Mouse (Mus musculus) T-helper 1 cell (primary cell): ENCODE measurements around the gene Mcrip2.

ENCODE experiments used
- in situ Hi-C: fragments of 300-600 bp; cut with MboI, MseI; formaldehyde crosslinking; loops from one replicate; pipeline ENCODE4 v1.15.1; 2025; ENCODE audit warnings: high pct_unique_total_duplicates

Mcrip2 gene

DNA sequence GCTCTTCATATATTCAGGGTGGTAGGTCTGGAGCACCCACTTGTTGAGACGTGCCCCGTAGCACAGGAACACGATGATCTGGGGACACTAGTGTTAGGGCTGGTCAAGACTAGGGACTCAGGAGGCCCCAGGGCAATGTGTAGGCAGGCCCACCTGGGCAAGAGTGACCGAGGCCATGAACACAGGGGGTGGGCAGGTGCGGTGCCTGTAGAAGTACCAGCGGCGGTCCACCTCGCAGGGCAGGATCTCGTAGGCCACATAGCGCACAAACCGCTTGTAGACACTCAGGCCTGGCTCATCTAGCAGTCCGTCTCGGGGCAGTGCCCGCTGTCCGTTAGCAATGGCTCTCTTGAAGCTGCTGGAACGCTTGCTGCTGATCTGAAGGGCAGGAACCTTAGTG is 32.7 kb downstream of the Mcrip2 start:
- in situ Hi-C loops = loop anchor here (10.0 kb wide), 1 partner anchor 821 kb away; the partner anchor contains the start of genes Cramp1l and Ift140

- in situ Hi-C loops = loop anchor here (10.0 kb wide), 1 partner anchor 820 kb away; the partner anchor contains the start of genes Cramp1l and Ift140
Measured at GRCm38 (mm10) chr17:25835301-25835700, 33.3 kb downstream of the Mcrip2 start.

DNA sequence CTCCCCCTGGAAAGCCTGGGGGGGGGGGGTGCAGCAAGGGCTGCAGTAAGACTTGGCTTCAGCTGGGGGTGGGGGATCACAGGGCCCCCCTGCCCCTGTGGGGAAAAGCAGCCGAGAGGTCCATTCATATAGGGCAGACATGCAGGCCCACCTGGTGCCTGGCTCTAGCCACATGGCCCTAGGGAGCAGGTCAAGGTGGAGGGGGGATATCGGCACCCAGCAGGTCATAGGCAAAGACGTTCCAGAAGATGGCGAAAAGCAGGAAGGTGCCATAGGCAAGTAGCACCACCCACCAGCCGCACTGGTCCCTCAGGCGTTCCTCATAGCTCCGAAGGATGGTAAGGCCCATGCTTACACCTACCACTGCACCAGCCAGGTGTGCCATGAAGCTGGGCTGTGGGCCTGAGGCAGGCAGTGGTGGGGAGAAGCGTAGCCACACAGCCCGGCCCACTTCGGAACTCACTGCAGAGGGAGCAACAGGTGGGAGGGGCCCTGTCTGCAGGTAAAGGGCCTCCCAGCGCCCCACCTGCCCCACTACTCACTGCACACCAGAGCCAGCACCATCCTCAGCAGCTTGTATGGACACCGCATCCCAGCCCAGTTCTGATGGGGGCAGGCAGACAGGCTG is 33.9 kb downstream of the Mcrip2 start:
- in situ Hi-C loops = loop anchor here (10.0 kb wide), 1 partner anchor 820 kb away; the partner anchor contains the start of genes Cramp1l and Ift140

GRCm38 (mm10) chr17:25833961-25834594 is 34.5 kb downstream of the Mcrip2 start:
- in situ Hi-C loops = loop anchor here (10.0 kb wide), 1 partner anchor 819 kb away; the partner anchor contains the start of genes Cramp1l and Ift140

DNA sequence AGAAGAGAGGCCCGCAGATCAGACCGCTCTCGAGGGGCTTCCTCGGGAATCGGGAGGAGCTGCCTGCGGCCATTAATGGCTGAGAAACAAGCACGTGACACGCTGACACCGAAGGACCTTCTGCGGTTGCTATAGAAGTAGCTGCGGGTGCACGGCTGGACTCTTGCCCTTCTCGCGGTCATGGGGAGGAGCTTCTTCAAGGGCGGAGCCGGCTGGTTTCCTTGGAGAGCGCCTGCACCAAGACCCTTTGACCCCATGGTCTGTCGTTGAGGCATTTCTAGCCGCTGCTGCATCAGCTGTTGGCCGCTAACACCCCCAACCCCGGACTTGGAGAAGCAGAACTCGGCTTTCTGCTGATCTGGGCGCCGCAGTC is 35.3 kb downstream of the Mcrip2 start, which contains the start of gene Stub1:
Stub1 (minus strand) TSS at position 114 of the 373 bp plus-strand sequence.
- in situ Hi-C loops = loop anchor here (10.0 kb wide), 1 partner anchor 818 kb away; the partner anchor contains the start of genes Cramp1l and Ift140

DNA sequence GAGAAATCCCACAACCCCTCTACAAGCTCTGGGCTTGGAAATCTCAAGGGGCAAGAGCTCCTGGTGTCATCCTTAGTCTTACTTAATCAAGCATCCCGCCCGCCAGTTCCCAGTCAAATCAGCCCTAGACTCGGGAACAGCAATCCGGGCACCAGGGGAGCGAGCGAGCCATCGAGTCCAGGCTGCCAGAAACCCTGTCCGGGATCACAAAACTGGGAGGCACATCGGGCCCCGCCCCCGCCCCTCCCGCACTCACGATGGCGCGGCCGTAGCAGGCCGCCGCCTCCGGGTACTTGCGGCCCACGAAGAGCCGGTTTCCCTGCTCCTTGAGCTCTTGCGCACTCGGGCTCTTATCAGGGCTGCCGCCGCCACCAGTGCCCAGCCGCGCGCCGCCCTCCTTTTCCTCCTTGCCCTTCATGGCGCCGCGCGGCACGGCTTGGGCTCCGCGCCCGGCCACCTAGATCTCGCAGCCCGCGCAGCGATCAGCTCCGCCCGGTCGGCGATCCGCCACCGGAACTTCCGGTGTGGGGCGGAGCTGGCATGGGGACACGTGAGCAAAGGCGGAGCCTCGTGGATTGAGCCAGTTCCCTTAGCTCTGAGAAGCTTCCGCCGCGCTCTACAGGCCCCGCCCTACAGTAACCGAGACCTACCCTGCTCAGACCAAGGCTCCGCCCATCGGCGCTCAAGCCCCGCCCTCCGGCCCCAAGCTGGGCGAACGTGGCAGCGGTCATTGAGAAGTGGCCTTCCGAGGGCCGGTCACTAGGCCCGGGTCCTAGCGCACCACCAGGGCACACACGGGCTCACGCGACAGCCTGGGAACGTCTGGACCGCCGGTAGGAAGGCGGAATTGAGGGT is 35.9 kb downstream of the Mcrip2 start:
- in situ Hi-C loops = loop anchor here (10.0 kb wide), 1 partner anchor 818 kb away; the partner anchor contains the start of genes Cramp1l and Ift140

DNA sequence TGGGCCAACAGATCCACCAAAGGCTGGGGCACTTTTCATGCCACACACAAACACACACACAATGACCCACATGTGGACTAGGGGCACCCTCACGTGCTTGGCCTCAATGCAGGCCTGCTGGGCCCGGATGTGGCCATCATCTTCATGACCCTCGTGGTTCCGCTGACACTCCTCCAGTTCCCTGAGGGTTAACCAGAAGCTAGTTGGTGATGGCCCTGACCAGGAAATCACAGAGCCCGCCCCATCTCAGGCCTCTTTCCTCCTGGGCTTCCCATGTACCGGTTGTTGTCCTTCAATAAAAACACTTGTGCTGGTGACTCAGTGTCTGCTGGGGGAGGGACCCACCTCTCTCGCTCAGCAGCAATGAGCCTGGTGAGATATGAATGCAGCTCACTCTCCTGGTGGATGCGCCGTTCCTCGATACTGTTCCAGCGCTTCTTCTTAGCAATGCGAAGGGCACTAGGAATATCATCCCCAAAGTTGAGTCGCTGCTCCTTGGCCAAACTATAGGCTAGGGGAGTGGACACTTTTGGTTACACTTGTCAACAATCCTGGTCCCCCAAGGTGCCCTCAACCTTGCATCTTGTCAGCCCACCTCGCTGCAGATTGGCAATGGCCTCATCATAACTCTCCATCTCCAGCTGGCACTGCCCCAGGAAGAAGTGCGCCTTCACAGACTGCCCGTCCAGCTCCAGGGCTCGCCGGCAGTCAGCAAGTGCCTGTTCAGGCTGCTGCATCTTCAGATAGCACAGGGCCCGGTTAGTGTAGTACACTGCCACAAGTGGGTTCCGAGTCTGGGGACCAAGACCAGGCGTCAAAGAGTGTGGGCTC is 36.9 kb downstream of the Mcrip2 start:
- in situ Hi-C loops = loop anchor here (10.0 kb wide), 1 partner anchor 817 kb away; the partner anchor contains the start of genes Cramp1l and Ift140

DNA sequence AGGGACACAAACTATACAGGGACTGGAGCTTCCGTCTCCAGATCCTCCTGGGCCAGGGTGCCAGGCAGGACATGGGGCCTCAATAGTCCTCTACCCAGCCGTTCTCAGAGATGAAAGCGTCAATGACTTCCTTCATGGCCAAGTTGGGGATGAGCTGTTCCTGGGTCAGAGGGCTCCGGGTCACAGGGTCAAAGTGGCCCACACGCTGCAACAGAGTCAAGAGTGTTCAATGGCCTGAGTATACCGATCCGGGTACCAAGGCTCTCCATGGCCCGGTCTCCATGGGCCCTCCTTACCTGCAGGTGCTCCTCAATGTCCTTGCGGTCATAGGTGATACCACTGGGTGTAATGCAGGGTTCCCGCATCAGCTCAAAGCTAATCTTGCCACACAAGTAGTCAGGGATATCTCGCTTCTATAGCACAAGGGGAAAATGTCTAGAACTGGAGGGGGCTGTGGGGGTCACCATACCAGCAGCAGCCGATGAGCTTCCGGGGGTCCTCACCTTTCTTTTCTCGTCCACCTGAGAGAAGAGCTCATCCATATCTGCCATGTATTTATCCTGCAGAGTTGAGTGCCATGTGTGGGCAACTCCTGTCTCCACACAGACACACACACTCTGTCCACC is 37.6 kb downstream of the Mcrip2 start:
- in situ Hi-C loops = loop anchor here (10.0 kb wide), 1 partner anchor 816 kb away; the partner anchor contains the start of genes Cramp1l and Ift140

DNA sequence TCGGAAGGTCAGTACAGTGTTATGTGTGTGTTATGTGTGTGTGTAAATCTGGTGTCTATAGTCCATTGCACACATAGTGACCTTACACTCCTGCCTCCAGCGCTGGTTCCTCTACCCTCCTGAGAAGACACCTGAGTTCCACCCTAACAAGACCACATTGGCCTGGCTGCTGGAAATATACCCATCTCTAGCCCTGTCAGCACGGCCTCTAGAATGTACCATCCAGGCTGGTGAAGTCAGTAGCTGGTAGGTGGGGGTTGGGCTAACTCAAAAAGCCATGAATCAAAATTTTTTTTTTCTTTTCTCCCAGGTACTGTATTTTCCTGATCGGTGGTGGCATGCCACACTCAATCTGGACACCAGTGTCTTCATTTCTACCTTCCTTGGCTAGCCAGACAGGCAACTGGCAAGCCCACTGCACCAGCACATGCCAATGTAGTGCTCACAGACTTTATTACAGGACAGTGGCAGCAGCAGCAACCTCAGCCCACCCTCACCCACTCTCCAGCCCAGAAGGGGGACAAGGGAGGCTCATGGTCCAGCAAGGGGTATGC is 38.3 kb downstream of the Mcrip2 start:
- in situ Hi-C loops = loop anchor here (10.0 kb wide), 1 partner anchor 815 kb away; the partner anchor contains the start of genes Cramp1l and Ift140

DNA sequence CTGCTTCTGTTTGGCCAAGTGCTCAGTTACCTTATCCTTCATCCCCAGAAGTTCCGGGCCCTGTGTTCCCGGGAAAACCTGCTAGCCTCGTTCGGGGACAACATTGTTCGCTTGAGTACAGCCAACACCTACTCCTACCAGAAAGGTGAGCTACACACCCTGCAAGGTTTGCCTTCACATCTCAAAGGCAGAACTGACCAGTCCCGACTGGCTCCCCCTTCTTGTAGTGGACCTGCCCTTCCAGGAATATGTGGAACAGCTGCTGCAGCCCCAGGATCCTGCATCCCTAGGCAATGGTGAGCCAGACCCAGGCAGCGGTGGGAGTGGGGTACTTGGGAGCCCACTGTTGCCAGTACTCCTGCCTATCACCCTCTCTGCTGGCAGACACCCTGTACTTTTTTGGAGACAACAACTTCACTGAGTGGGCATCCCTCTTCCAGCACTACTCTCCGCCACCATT is 39.0 kb downstream of the Mcrip2 start:
- in situ Hi-C loops = loop anchor here (10.0 kb wide), 1 partner anchor 815 kb away; the partner anchor contains the start of genes Cramp1l and Ift140

- in situ Hi-C loops = no loop called here
Measured at GRCm38 (mm10) chr17:25828712-25829557, 39.6 kb downstream of the Mcrip2 start, which contains the start of gene Jmjd8. TSS of gene Jmjd8 (plus strand) at chr17:25828867.

DNA sequence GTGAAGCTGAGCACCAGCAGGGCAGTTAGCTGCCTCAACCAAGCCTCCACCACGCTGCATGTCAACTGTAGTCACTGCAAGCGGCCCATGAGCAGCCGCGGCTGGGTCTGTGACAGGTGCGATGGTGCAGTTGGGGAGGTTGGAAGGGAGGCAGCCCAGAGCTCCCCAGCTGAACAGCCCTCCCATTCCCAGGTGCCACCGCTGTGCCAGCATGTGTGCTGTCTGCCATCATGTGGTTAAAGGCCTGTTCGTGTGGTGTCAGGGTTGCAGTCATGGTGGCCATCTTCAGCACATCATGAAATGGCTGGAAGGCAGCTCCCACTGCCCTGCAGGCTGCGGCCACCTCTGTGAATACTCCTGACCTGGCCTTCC is 40.4 kb downstream of the Mcrip2 start:
- in situ Hi-C loops = no loop called here

DNA sequence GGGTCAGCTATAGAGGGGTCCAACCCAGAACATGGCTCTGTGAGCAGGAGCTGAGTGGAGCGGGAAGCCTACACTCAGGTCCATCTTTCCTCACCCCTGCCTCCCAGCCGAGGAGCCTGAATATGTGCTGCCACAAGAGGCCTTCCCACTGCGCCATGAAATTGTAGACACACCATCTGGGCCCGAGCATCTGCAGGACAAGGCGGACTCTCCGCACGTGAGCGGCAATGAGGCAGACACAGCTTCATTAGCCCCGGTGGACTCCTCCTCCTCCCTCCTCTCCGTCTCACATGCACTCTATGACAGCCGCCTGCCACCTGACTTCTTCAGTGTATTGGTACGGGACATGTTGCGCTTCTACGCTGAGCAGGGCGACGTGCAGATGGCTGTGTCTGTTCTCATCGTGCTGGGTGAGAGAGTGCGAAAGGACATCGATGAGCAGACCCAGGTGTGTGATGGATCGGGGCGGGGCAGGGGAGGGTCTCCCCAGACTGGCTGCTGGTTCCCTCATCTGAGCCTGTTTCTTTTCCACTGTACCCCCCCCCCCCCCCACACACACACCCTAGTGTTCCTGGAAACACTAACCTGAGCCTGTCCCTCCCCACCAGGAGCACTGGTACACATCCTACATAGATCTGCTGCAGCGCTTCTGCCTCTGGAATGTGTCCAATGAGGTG is 40.9 kb downstream of the Mcrip2 start:
- in situ Hi-C loops = no loop called here

DNA sequence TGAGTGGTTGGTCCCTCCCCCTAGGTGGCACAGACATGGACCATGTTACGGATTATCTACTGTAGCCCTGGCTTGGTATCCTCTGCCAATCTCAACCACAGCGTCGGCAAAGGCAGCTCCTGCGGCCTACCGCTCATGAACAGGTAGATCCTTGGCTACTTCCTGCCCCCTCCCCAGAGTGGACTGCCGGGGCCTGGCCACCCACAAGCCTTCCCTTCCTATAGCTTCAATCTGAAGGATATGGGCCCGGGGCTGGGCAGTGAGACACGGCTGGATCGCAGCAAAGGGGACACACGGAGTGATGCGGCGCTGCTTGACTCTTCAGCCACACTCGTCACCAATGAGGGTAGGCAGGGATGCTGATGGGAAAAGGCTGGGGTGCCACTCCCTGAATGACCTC is 41.6 kb downstream of the Mcrip2 start:
- in situ Hi-C loops = no loop called here

DNA sequence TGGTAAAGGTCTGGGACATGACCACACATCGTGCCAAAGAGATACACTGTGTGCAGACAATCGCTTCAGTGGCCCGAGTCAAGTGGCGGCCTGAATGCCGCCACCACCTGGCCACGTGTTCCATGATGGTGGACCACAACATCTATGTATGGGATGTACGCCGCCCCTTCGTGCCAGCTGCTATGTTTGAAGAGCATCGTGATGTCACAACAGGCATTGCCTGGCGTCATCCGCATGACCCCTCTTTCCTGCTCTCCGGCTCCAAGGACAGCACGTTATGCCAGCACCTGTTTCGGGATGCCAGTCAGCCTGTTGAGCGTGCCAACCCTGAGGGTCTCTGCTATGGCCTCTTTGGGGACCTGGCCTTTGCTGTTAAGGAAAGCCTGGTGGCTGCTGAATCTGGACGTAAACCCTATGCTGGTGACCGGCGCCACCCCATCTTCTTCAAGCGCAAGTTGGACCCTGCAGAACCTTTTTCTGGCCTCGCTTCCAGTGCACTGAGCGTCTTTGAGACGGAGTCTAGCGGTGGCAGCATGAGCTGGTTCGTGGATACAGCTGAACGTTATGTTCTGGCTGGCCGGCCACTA is 42.5 kb downstream of the Mcrip2 start:
- in situ Hi-C loops = no loop called here

GRCm38 (mm10) chr17:25825311-25825710 is 43.3 kb downstream of the Mcrip2 start:
- in situ Hi-C loops = no loop called here

- in situ Hi-C loops = no loop called here
Measured at GRCm38 (mm10) chr17:25824362-25825142, 44.0 kb downstream of the Mcrip2 start.
